Mouse (Mus musculus): ENCODE results near the gene Ddx31. TPM values are rescaled to one million over a fixed set of nuclear protein-coding genes. Genes with fewer than 3 reads are reported as not detected.

Gene Ddx31
- polyA plus RNA-seq, 1 experiment from 2014 or later = 17.5 TPM

Other genes starting within 250 kb of the Ddx31 start
- 0.27 TPM in 1 of 2 replicates, not detected in the other for gene Gfi1b, start 218.4 kb upstream of the Ddx31 start, polyA plus RNA-seq (2014; fragmentation: Nextera tagmentation; extraction: Ambion mirVana)
- gene Tsc1, start 199.2 kb upstream of the Ddx31 start, polyA plus RNA-seq (2014; fragmentation: Nextera tagmentation; extraction: Ambion mirVana) = 17.2 and 19.4 TPM in 2 replicates
- gene Spaca9, start 140.7 kb upstream of the Ddx31 start, polyA plus RNA-seq (2014; fragmentation: Nextera tagmentation; extraction: Ambion mirVana) = 1.3 and 1.6 TPM in 2 replicates
- 0.19 and 1.3 TPM in 2 replicates for gene Ak8, start 140.2 kb upstream of the Ddx31 start, polyA plus RNA-seq (2014; fragmentation: Nextera tagmentation; extraction: Ambion mirVana)
- 20.1 and 21.3 TPM in 2 replicates for gene Gtf3c4, start within 50 bp of the Ddx31 start, polyA plus RNA-seq (2014; fragmentation: Nextera tagmentation; extraction: Ambion mirVana)
- gene Barhl1, start 76.3 kb downstream of the Ddx31 start, polyA plus RNA-seq (2014; fragmentation: Nextera tagmentation; extraction: Ambion mirVana) = not detected in 2 replicates
- 0.65 and 0.70 TPM in 2 replicates for gene Cfap77, start 214.7 kb downstream of the Ddx31 start, polyA plus RNA-seq (2014; fragmentation: Nextera tagmentation; extraction: Ambion mirVana)
- 9.7 and 9.9 TPM in 2 replicates for gene Ttf1, start 219.9 kb downstream of the Ddx31 start, polyA plus RNA-seq (2014; fragmentation: Nextera tagmentation; extraction: Ambion mirVana)